Mouse (Mus musculus): ENCODE results near the gene Zfp609.
"Not testable (repeated sequence)": the region's sequence is repeated elsewhere in the genome, so short reads cannot be mapped to it uniquely, and the experiment has no call there.

Gene Zfp609

DNA sequence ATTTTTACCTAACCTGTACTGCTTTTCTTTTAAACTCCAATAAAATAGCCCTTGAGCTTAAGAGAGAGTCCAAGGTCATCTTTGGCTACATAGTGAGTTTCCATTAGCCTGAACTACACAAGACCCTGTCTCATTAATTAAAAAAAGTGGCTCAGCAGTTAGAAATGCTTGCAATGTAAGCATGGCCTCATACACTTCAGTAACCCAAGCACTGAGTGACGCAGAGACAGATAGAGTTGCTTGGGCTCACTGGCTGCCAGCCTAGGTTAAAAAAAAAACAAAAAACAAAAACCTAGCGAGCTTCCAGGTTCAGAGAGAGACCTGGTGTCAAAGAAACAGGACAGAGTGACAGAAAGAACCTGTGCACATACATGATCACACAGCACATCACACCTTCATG lies 14.5 kb downstream of the Zfp609 start:
- no peak for DNase-seq (ENCODE audit: low spot score in 2 of 2)

DNA sequence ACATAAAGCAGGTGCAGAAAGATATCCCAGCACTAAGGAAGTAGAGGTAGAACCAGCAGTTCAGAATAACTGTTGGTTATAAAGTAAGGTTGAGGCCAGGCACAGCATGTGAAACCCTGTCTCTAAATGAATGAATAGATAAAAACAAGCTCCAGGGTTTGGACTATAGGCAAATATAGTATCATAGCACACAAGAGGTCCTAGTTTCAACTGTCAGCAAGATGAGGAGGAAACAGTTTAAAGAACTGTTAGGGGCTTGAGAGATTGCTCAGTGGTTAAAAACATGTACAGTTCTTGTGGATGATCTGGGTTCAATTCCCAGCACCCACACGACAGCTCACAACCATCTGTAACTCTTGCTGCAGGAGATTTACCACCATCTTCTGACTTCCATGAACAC lies 15.6 kb downstream of the Zfp609 start:
- no peak for DNase-seq (ENCODE audit: low spot score in 2 of 2)

DNA sequence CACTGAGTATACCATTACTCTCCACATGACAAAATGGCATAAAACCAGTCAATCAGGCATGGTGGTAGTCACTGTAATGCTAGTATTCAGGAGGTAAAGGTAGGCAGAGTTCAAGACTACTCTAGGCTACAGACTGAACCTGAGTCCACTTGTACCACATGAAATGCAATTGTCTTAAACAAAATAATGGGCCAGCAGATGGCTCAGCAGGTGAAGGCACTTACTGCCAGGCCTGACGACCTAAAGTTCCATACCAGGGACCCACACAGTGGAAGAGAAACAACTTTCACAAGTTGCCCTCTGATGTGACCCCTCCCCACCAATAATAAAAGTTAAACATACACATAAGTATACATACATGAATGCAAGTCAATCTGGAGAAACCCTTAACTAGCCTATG lies 19.5 kb downstream of the Zfp609 start:
- DNase-seq (ENCODE audit: low spot score in 2 of 2) = no peak

DNA sequence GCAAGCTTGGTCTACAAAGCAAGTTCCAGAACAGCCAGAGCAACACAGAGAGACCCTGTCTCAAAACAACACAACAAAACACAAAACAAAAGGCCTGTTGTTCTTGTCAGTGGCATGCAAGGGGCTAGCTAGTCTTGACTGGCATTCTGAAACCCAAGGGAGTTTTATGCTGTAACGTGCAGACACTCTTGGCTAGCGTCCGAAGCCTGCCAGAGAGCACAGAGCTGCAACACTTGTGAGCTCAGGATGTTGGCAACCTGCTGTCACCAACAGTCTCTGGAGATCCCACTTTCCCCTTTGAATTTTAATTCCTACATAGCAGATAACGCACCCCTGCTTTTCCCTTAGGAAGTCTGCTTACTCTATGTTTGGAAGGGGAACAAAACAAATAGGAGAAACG lies 20.1 kb downstream of the Zfp609 start:
- DNase-seq (ENCODE audit: low spot score in 2 of 2) = no peak

GRCm38 (mm10) chr9:65799770-65800169 lies 27.6 kb downstream of the Zfp609 start:
- no peak for DNase-seq (ENCODE audit: low spot score in 2 of 2)

GRCm38 (mm10) chr9:65795651-65796050 lies 31.7 kb downstream of the Zfp609 start:
- DNase-seq (ENCODE audit: low spot score in 2 of 2) = no peak

- DNase-seq (ENCODE audit: low spot score in 2 of 2) = no peak
Measured at GRCm38 (mm10) chr9:65794313-65794712, 33.1 kb downstream of the Zfp609 start.

DNA sequence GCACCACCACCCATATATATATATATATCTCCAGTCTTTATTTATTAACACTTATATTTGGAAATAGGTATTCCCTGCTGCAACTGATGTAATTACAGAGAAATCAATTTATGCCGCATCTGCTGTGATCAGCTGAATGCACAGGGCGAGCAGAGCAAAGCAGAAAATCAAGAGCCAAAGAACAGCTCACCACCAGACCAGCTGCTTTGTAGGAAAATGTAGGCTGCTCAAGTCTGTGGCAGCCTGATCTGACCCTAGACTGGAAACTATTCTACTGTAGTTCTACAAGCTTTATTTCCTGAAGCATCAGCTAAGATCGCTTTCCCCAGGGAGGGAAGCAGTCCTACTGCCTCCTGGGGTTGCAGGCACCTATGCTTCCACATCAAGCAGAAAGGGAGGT lies 33.9 kb downstream of the Zfp609 start:
- no peak for DNase-seq (ENCODE audit: low spot score in 2 of 2)

GRCm38 (mm10) chr9:65793086-65793485 lies 34.3 kb downstream of the Zfp609 start:
- no peak for DNase-seq (ENCODE audit: low spot score in 2 of 2)

GRCm38 (mm10) chr9:65791846-65792245 lies 35.5 kb downstream of the Zfp609 start:
- no peak for DNase-seq (ENCODE audit: low spot score in 2 of 2)

- no peak for DNase-seq (ENCODE audit: low spot score in 2 of 2)
Measured at GRCm38 (mm10) chr9:65791106-65791505, 36.3 kb downstream of the Zfp609 start.

- no peak for DNase-seq (ENCODE audit: low spot score in 2 of 2)
Measured at GRCm38 (mm10) chr9:65789788-65790187, 37.6 kb downstream of the Zfp609 start.

- DNase-seq (ENCODE audit: low spot score in 2 of 2) = no peak
Measured at GRCm38 (mm10) chr9:65788556-65788955, 38.8 kb downstream of the Zfp609 start.

- DNase-seq (ENCODE audit: low spot score in 2 of 2) = no peak
Measured at GRCm38 (mm10) chr9:65787829-65788344, 39.5 kb downstream of the Zfp609 start.

GRCm38 (mm10) chr9:65786885-65787787 lies 40.2 kb downstream of the Zfp609 start:
- DNase-seq (ENCODE audit: low spot score in 2 of 2) = no peak

GRCm38 (mm10) chr9:65785772-65786368 lies 41.5 kb downstream of the Zfp609 start:
- DNase-seq (ENCODE audit: low spot score in 2 of 2) = no peak

GRCm38 (mm10) chr9:65779619-65780018 lies 47.7 kb downstream of the Zfp609 start:
- not testable (repeated sequence) for DNase-seq (ENCODE audit: low spot score in 2 of 2)

DNA sequence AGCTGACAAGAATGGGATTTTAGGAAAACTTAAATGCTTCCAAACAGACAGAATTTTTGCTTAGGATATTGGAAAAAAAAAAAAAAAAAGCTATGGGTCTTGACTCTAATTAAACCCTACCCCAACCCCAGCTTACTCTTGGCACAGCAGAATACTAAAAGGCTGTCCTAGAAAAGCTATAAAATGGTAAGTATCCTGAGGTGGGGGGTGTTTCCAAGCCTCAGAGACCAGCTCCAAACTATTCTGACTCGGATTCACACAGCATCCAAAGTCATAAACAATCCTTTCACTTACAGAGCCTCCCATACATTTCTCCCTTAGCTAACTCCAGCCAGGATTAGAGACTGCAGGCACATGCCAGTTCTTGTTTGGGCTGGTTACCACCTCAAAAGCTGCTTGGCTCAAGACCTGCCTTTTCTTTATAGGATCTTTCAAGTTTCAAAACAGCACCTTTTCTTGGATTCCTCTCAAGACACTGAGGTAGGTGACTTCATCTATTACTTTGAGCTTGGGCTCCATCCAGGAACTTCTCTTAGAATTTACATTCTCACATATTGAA lies 50.4 kb downstream of the Zfp609 start:
- no peak for DNase-seq (ENCODE audit: low spot score in 2 of 2)

DNA sequence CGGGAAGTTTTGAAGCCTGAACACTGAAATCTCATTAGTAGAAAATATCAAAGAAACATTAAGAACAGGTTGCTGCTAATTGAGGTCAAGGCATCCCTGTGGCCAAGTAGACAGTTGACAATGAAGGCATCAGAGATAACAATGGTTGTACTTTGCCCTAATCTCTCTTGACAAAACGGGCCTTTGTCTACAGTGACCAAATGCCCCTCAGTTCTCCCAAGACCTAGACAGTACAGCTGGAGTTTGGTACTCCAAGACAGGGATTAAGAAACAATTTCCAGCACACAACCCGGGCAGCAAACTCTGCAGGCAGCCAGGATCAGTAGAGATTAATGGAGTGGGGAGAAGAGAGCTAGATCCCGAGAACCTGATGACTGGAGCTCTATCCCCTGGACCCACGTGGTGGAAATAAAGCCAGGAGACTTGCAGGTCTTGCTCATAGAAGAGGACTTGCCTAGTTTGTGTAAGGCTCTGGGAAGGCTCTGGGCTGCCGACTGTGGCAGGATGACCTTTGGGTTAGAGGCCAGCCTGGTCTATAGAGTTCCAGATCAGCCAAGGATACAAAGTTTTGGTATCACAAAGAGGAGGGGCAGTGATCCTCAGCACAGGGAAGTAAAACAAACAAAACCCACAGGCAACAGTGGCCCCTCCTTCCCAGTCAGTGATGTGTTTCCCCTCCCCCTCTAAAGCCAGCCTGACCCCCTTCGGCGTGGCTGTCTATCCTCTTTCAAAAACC lies 51.1 kb downstream of the Zfp609 start:
- no peak for DNase-seq (ENCODE audit: low spot score in 2 of 2)

- DNase-seq (ENCODE audit: low spot score in 2 of 2) = no peak
Measured at GRCm38 (mm10) chr9:65773783-65774182, 53.6 kb downstream of the Zfp609 start.

GRCm38 (mm10) chr9:65771011-65771664 lies 56.2 kb downstream of the Zfp609 start:
- DNase-seq (ENCODE audit: low spot score in 2 of 2) = no peak
